Mouse (Mus musculus) forebrain, embryonic 13.5 days (tissue): Measurements from ENCODE around the gene Sestd1. TPM values are rescaled to one million over a fixed set of nuclear protein-coding genes. Genes with fewer than 3 reads are reported as not detected.

Experiments used
- ATAC-seq: fragments of 200-750 bp; cut with Nextera tagmentation; 2 replicates; pipeline ENCODE4 v1.8.0; 2017
- H3K27ac ChIP-seq: fragments of 300-500 bp; sonication (generic); 2 replicates; pipeline ENCODE4 v1.5.1; 2015; ENCODE audit warnings: inconsistent platforms, mild to moderate bottlenecking, moderate library complexity
- H3K27me3 ChIP-seq: fragments of 300-500 bp; sonication (generic); 2 replicates; pipeline ENCODE4 v1.6.1; 2015; ENCODE audit warnings: mild to moderate bottlenecking, inconsistent platforms
- H3K36me3 ChIP-seq: fragments of 300-500 bp; sonication (generic); 2 replicates; pipeline ENCODE4 v1.6.1; 2015; ENCODE audit warnings: mild to moderate bottlenecking, inconsistent platforms; ENCODE audit not compliant: poor library complexity, severe bottlenecking
- H3K4me1 ChIP-seq: fragments of 300-500 bp; sonication (generic); 2 replicates; pipeline ENCODE4 v1.6.1; 2015; ENCODE audit warnings: inconsistent platforms
- H3K4me2 ChIP-seq: fragments of 300-500 bp; sonication (generic); 2 replicates; pipeline ENCODE4 v1.6.1; 2015; ENCODE audit warnings: inconsistent platforms, mild to moderate bottlenecking, moderate library complexity
- H3K4me3 ChIP-seq: fragments of 300-500 bp; sonication (generic); 2 replicates; pipeline ENCODE4 v1.5.1; 2015; ENCODE audit warnings: mild to moderate bottlenecking, inconsistent platforms
- H3K9ac ChIP-seq: fragments of 300-500 bp; sonication (generic); 2 replicates; pipeline ENCODE4 v1.6.1; 2015; ENCODE audit warnings: mild to moderate bottlenecking, inconsistent platforms
- H3K9me3 ChIP-seq: fragments of 300-500 bp; sonication (generic); replicated peaks from 2 replicates; pipeline ENCODE4 v1.6.1; 2016; ENCODE audit warnings: inconsistent platforms
- WGBS: fragments of 180-500 bp; shearing (Covaris S2); methylation state at CpG from one replicate; pipeline ENCODE4 v1.1.7; 2015; 5-methylcytosine and 5-hydroxymethylcytosine counted together
- polyA plus RNA-seq: library from polyadenylated mRNA; unstranded; fragments of >200 nt; fragmentation: Nextera tagmentation; extraction: Ambion mirVana; gene quantifications from 2 replicates; pipeline ENCODE4 v1.2.1, GENCODE M21; 2015

Gene Sestd1
- polyA plus RNA-seq, 1 experiment from 2014 or later, result 27.9 TPM

- 0 out of 2 replicates have a peak, but pooled peaks have one; percentile 57 for ATAC-seq
- no peak overlapping the region for H3K4me2 ChIP-seq
- H3K9me3 ChIP-seq, result no peaks in the 10 kb centered on the region
- H3K36me3 ChIP-seq, result no peaks in the 10 kb centered on the region
- H3K9ac ChIP-seq, result no peak overlapping the region
- WGBS, result 70% methylated on average over 9 of the region's 9 CpGs
- H3K27ac ChIP-seq, result no peak overlapping the region
- H3K4me1 ChIP-seq, result no peaks in the 10 kb centered on the region
- H3K4me3 ChIP-seq, result no peak overlapping the region
- no peaks in the 10 kb centered on the region for H3K27me3 ChIP-seq
Measured at GRCm38 (mm10) chr2:77301687-77302389, 21.4 kb upstream of the Sestd1 start.

GRCm38 (mm10) chr2:77289701-77290100 lies 9.3 kb upstream of the Sestd1 start:
- H3K4me1 ChIP-seq, result no peaks in the 10 kb centered on the region
- no peak overlapping the region for H3K9ac ChIP-seq
- no peak for ATAC-seq
- H3K36me3 ChIP-seq, result no peaks in the 10 kb centered on the region
- H3K27ac ChIP-seq, result no peak overlapping the region
- no peaks in the 10 kb centered on the region for H3K9me3 ChIP-seq
- H3K27me3 ChIP-seq, result no peaks in the 10 kb centered on the region
- H3K4me3 ChIP-seq, result no peak overlapping the region
- 72% methylated on average over 6 of the region's 6 CpGs for WGBS
- no peak overlapping the region for H3K4me2 ChIP-seq

- H3K4me2 ChIP-seq, result no peak overlapping the region
- H3K27me3 ChIP-seq, result no peaks in the 10 kb centered on the region
- H3K9ac ChIP-seq, result no peak overlapping the region
- 25% methylated on average over 2 of the region's 2 CpGs for WGBS
- no peak overlapping the region for H3K4me3 ChIP-seq
- no peak overlapping the region for H3K27ac ChIP-seq
- H3K4me1 ChIP-seq, result no peaks in the 10 kb centered on the region
- H3K36me3 ChIP-seq, result no peaks in the 10 kb centered on the region
- H3K9me3 ChIP-seq, result no peaks in the 10 kb centered on the region
- ATAC-seq, result no peak
Measured at GRCm38 (mm10) chr2:77286755-77287154, 6.4 kb upstream of the Sestd1 start.

- H3K4me2 ChIP-seq, result no peak overlapping the region
- no peak overlapping the region for H3K9ac ChIP-seq
- ATAC-seq, result no peak
- H3K4me1 ChIP-seq, result no peaks in the 10 kb centered on the region
- H3K4me3 ChIP-seq, result no peak overlapping the region
- no peaks in the 10 kb centered on the region for H3K27me3 ChIP-seq
- H3K9me3 ChIP-seq, result no peaks in the 10 kb centered on the region
- WGBS, result 81% methylated on average over 2 of the region's 2 CpGs
- H3K27ac ChIP-seq, result no peak overlapping the region
- H3K36me3 ChIP-seq, result no peaks in the 10 kb centered on the region
Measured at GRCm38 (mm10) chr2:77284281-77284899, 4.0 kb upstream of the Sestd1 start.

GRCm38 (mm10) chr2:77279861-77280511 lies 406 bp downstream of the Sestd1 start:
- peak overlapping the region; percentile 70 for H3K4me3 ChIP-seq
- H3K9ac ChIP-seq, result peak overlapping the region; percentile 94
- no peaks in the 10 kb centered on the region for H3K36me3 ChIP-seq
- 0 out of 2 replicates have a peak, but pooled peaks cover 2% of the 10 kb centered on the region for H3K9me3 ChIP-seq
- H3K27me3 ChIP-seq, result no peaks in the 10 kb centered on the region
- ATAC-seq, result peak; percentile 67
- peak overlapping the region; percentile 72 for H3K27ac ChIP-seq
- peaks cover 25% of the 10 kb centered on the region for H3K4me1 ChIP-seq
- H3K4me2 ChIP-seq, result peak overlapping the region; percentile 73
- WGBS, result 0% methylated on average over 43 of the region's 57 CpGs

- WGBS, result 72% methylated on average over 4 of the region's 4 CpGs
- H3K4me2 ChIP-seq, result no peak overlapping the region
- H3K36me3 ChIP-seq, result no peaks in the 10 kb centered on the region
- H3K27ac ChIP-seq, result no peak overlapping the region
- ATAC-seq, result no peak
- H3K9ac ChIP-seq, result no peak overlapping the region
- 0 out of 2 replicates have a peak, but pooled peaks cover 2% of the 10 kb centered on the region for H3K9me3 ChIP-seq
- H3K4me3 ChIP-seq, result no peak overlapping the region
- peaks cover 35% of the 10 kb centered on the region for H3K4me1 ChIP-seq
- H3K27me3 ChIP-seq, result no peaks in the 10 kb centered on the region
Measured at GRCm38 (mm10) chr2:77277272-77277671, 3.1 kb downstream of the Sestd1 start.

GRCm38 (mm10) chr2:77275851-77276250 lies 4.5 kb downstream of the Sestd1 start:
- Histone ChIP-seq H3K36me3 (no peaks in the 10 kb centered on the region), H3K27me3 (no peaks in the 10 kb centered on the region), H3K9ac (no peak overlapping the region), H3K4me1 (peaks cover 35% of the 10 kb centered on the region), H3K27ac (no peak overlapping the region), H3K9me3 (0 out of 2 replicates have a peak, but pooled peaks cover 2% of the 10 kb centered on the region), H3K4me3 (no peak overlapping the region), H3K4me2 (no peak overlapping the region)
- no peak for ATAC-seq
- WGBS, result 91% methylated on average over 5 of the region's 5 CpGs

- ATAC-seq, result no peak
- no peaks in the 10 kb centered on the region for H3K36me3 ChIP-seq
- no peak overlapping the region for H3K27ac ChIP-seq
- peaks cover 35% of the 10 kb centered on the region for H3K4me1 ChIP-seq
- no peak overlapping the region for H3K9ac ChIP-seq
- no peak overlapping the region for H3K4me2 ChIP-seq
- H3K27me3 ChIP-seq, result no peaks in the 10 kb centered on the region
- 93% methylated on average over 9 of the region's 9 CpGs for WGBS
- 0 out of 2 replicates have a peak, but pooled peaks cover 2% of the 10 kb centered on the region for H3K9me3 ChIP-seq
- no peak overlapping the region for H3K4me3 ChIP-seq
Measured at GRCm38 (mm10) chr2:77274976-77275641, 5.3 kb downstream of the Sestd1 start.

- Histone ChIP-seq H3K36me3 (no peaks in the 10 kb centered on the region), H3K4me3 (no peak overlapping the region), H3K4me2 (no peak overlapping the region), H3K9me3 (no peaks in the 10 kb centered on the region), H3K27me3 (no peaks in the 10 kb centered on the region), H3K27ac (no peak overlapping the region), H3K4me1 (peaks cover 35% of the 10 kb centered on the region), H3K9ac (no peak overlapping the region)
- no peak for ATAC-seq
- WGBS, result 86% methylated on average over 2 of the region's 2 CpGs
Measured at GRCm38 (mm10) chr2:77272953-77273352, 7.4 kb downstream of the Sestd1 start.

GRCm38 (mm10) chr2:77270781-77271180 lies 9.6 kb downstream of the Sestd1 start:
- Histone ChIP-seq H3K9me3 (no peaks in the 10 kb centered on the region), H3K4me2 (no peak overlapping the region), H3K27ac (no peak overlapping the region), H3K4me1 (peaks cover 34% of the 10 kb centered on the region), H3K9ac (no peak overlapping the region), H3K4me3 (no peak overlapping the region), H3K36me3 (no peaks in the 10 kb centered on the region), H3K27me3 (no peaks in the 10 kb centered on the region)
- ATAC-seq, result no peak
- WGBS, result 90% methylated on average over 7 of the region's 7 CpGs

- Histone ChIP-seq H3K9me3 (no peaks in the 10 kb centered on the region), H3K4me3 (no peak overlapping the region), H3K27ac (no peak overlapping the region), H3K4me2 (no peak overlapping the region), H3K27me3 (no peaks in the 10 kb centered on the region), H3K4me1 (peaks cover 32% of the 10 kb centered on the region), H3K36me3 (no peaks in the 10 kb centered on the region), H3K9ac (no peak overlapping the region)
- WGBS, result 90% methylated on average over 1 of the region's 1 CpGs
- no peak for ATAC-seq
Measured at GRCm38 (mm10) chr2:77270136-77270535, 10.3 kb downstream of the Sestd1 start.
